9 mouse cellular contexts compared by ENCODE assay signal in genomic region chr16:34937611-34938010, GRCm38 (mm10).
DNase-seq lines count a peak whose midpoint lies in the region; ATAC-seq and TF ChIP-seq lines count a peak whose summit lies in the region.
"Had no signal": no experiment of that assay in that cellular context is flagged by ENCODE, and none has a peak within 500 bp of the region (broad histone marks: within the 10 kb centered on the region; RNA-seq: fewer than 3 reads in every experiment).

No protein-coding gene starts in this region.

- TF ChIP-seq CTCF in thymus, adult 2 months (IDR thresholded peaks at IDR 0.05; ENCODE audit: borderline replicate concordance, control insufficient read depth, extremely low read depth, insufficient read depth, low read length, poor library complexity), result no peak

- no peaks in the 10 kb centered on the region for H3K27me3 ChIP-seq in intestine, embryonic 14.5 days (replicated peaks; ENCODE audit: control insufficient read depth, insufficient read depth, low read length)
- no peaks in the 10 kb centered on the region for H3K27me3 ChIP-seq in thymus, adult 2 months (ENCODE audit: control insufficient read depth, insufficient read depth, low read length)
- H3K27me3 ChIP-seq: neural tube, embryonic 13.5 days had no signal

- no peak overlapping the region for H3K4me3 ChIP-seq in brown adipose tissue, adult 24 weeks (ENCODE audit: insufficient read depth, low read depth, low read length)
- H3K4me3 ChIP-seq in intestine, embryonic 14.5 days (ENCODE audit: low read depth, low read length), result no peak overlapping the region
- H3K4me3 ChIP-seq in thymus, adult 2 months (ENCODE audit: control insufficient read depth, insufficient read depth, low read length), result no peak overlapping the region
- H3K4me3 ChIP-seq: neural tube, embryonic 13.5 days had no signal

- intact Hi-C loops in left cerebral cortex, postnatal 25 days (cut with DNase I), result no loop called here

- H3K36me3 ChIP-seq in intestine, embryonic 14.5 days (ENCODE audit: control insufficient read depth, insufficient read depth, low read length), result peaks cover 24% of the 10 kb centered on the region
- no peaks in the 10 kb centered on the region for H3K36me3 ChIP-seq in thymus, adult 2 months (ENCODE audit: control insufficient read depth, insufficient read depth, low read length)
- H3K36me3 ChIP-seq: neural tube, embryonic 13.5 days had no signal

- no peak overlapping the region for H3K4me2 ChIP-seq in intestine, embryonic 14.5 days (ENCODE audit: low read length)
- H3K4me2 ChIP-seq: neural tube, embryonic 13.5 days had no signal

- peaks cover 16% of the 10 kb centered on the region; the same call in 1 of the 2 replicates for H3K4me1 ChIP-seq in brown adipose tissue, adult 24 weeks (ENCODE audit: control insufficient read depth, insufficient read depth, insufficient read length, low read length)
- H3K4me1 ChIP-seq in intestine, embryonic 14.5 days (replicated peaks; ENCODE audit: control insufficient read depth, insufficient read depth, low read length), result peaks cover 53% of the 10 kb centered on the region
- no peaks in the 10 kb centered on the region for H3K4me1 ChIP-seq in thymus, adult 2 months (replicated peaks; ENCODE audit: control insufficient read depth, insufficient read depth, low read length)

- H3K9ac ChIP-seq in intestine, embryonic 14.5 days (ENCODE audit: low read length), result no peak overlapping the region
- H3K9ac ChIP-seq: neural tube, embryonic 13.5 days had no signal

- H3K9me3 ChIP-seq in intestine, embryonic 14.5 days (ENCODE audit: control insufficient read depth, low read length), result no peaks in the 10 kb centered on the region
- H3K9me3 ChIP-seq: neural tube, embryonic 13.5 days had no signal

- no peak for ATAC-seq in intestine, embryonic 14.5 days (replicated peaks; ENCODE audit: low FRiP score, low TSS enrichment, low read depth)

- no peak for TF ChIP-seq POLR2A in thymus, adult 2 months (IDR thresholded peaks at IDR 0.05; ENCODE audit: control insufficient read depth, extremely low read depth, insufficient read depth, low read length, poor library complexity)

- 32% methylated on average over 4 of the region's 4 CpGs for WGBS in intestine, embryonic 14.5 days
- WGBS in thymus, adult 2 months, result 67% methylated on average over 4 of the region's 4 CpGs

- peak; percentile 60 to 65 for DNase-seq in cerebellum, postnatal 10 days
- DNase-seq in cerebellum, postnatal 25 days, result no peak
- DNase-seq in intestine, embryonic 14.5 days (ENCODE audit: low spot score), result no peak
- DNase-seq in lung, adult 18-20 months, result peak; percentile 53 to 74
- no peak for DNase-seq in thymus, postnatal 0 days (ENCODE audit: low spot score)
- DNase-seq in left cerebral cortex, postnatal 25 days (ENCODE audit: low spot score in 2 of 2), result no peak
- DNase-seq in thymus, adult 2 months, result no peak

- peak overlapping the region; percentile 87 for H3K27ac ChIP-seq in brown adipose tissue, adult 24 weeks (replicated peaks; ENCODE audit: low read depth, low read length)
- peak overlapping the region; percentile 65 for H3K27ac ChIP-seq in intestine, embryonic 14.5 days (ENCODE audit: low read depth)
- no peak overlapping the region for H3K27ac ChIP-seq in thymus, adult 2 months (ENCODE audit: control insufficient read depth, insufficient read depth, low read length)
- H3K27ac ChIP-seq: neural tube, embryonic 13.5 days had no signal

Comparison
In these comparisons a context has a peak if more than half of its experiments do, and no peak if none do; other contexts are left out.
1. DNase-seq: peak in cerebellum, postnatal 10 days (2 of 2) and lung, adult 18-20 months (2 of 2); none in cerebellum, postnatal 25 days (0 of 2), intestine, embryonic 14.5 days (single experiment), thymus, postnatal 0 days (single experiment), left cerebral cortex, postnatal 25 days (0 of 2) and thymus, adult 2 months (single experiment).